Mouse (Mus musculus): ENCODE measurements around the gene Arhgap35. TPM values are rescaled to one million over a fixed set of nuclear protein-coding genes. Genes with fewer than 3 reads are reported as not detected.

Arhgap35 gene
- polyA plus RNA-seq, 1 experiment: 13.4 TPM

GRCm38 (mm10) chr7:16584384-16584783 is 30.4 kb downstream of the Arhgap35 start:
- no peaks in the 10 kb centered on the region for H3K36me3 ChIP-seq (ENCODE audit: control insufficient read depth, insufficient read depth, low read length)
- no peak for DNase-seq
- no peak overlapping the region for H3K27ac ChIP-seq (ENCODE audit: control insufficient read depth, insufficient read depth, low read length)
- peaks cover 3% of the 10 kb centered on the region; the same call in 1 of the 2 replicates for H3K4me1 ChIP-seq (replicated peaks; ENCODE audit: control insufficient read depth, insufficient read depth, low read length)
- H3K4me3 ChIP-seq (ENCODE audit: control insufficient read depth, insufficient read depth, low read length): no peak overlapping the region
- no peaks in the 10 kb centered on the region for H3K27me3 ChIP-seq (ENCODE audit: control insufficient read depth, insufficient read depth, low read length)
- TF ChIP-seq CTCF (IDR thresholded peaks at IDR 0.05; ENCODE audit: borderline replicate concordance, control insufficient read depth, extremely low read depth, insufficient read depth, low read length, poor library complexity) (no peak), POLR2A (IDR thresholded peaks at IDR 0.05; ENCODE audit: control insufficient read depth, extremely low read depth, insufficient read depth, low read length, poor library complexity) (no peak)

GRCm38 (mm10) chr7:16583775-16584174 is 31.0 kb downstream of the Arhgap35 start:
- H3K27me3 ChIP-seq (ENCODE audit: control insufficient read depth, insufficient read depth, low read length): no peaks in the 10 kb centered on the region
- no peaks in the 10 kb centered on the region for H3K36me3 ChIP-seq (ENCODE audit: control insufficient read depth, insufficient read depth, low read length)
- H3K4me3 ChIP-seq (ENCODE audit: control insufficient read depth, insufficient read depth, low read length): no peak overlapping the region
- H3K27ac ChIP-seq (ENCODE audit: control insufficient read depth, insufficient read depth, low read length): no peak overlapping the region
- DNase-seq: no peak
- WGBS: 95% methylated on average over 1 of the region's 1 CpGs
- peaks cover 3% of the 10 kb centered on the region; the same call in 1 of the 2 replicates for H3K4me1 ChIP-seq (replicated peaks; ENCODE audit: control insufficient read depth, insufficient read depth, low read length)
- TF ChIP-seq POLR2A (IDR thresholded peaks at IDR 0.05; ENCODE audit: control insufficient read depth, extremely low read depth, insufficient read depth, low read length, poor library complexity): no peak
- TF ChIP-seq CTCF (IDR thresholded peaks at IDR 0.05; ENCODE audit: borderline replicate concordance, control insufficient read depth, extremely low read depth, insufficient read depth, low read length, poor library complexity): no peak

GRCm38 (mm10) chr7:16582299-16582698 is 32.5 kb downstream of the Arhgap35 start:
- Histone ChIP-seq H3K4me1 (replicated peaks; ENCODE audit: control insufficient read depth, insufficient read depth, low read length) (peaks cover 3% of the 10 kb centered on the region; the same call in 1 of the 2 replicates), H3K27ac (ENCODE audit: control insufficient read depth, insufficient read depth, low read length) (no peak overlapping the region)

GRCm38 (mm10) chr7:16581276-16582100 is 33.3 kb downstream of the Arhgap35 start:
- 68% methylated on average over 13 of the region's 13 CpGs for WGBS
- DNase-seq: no peak
- H3K36me3 ChIP-seq (ENCODE audit: control insufficient read depth, insufficient read depth, low read length): no peaks in the 10 kb centered on the region
- peaks cover 3% of the 10 kb centered on the region; the same call in 1 of the 2 replicates for H3K4me1 ChIP-seq (replicated peaks; ENCODE audit: control insufficient read depth, insufficient read depth, low read length)
- H3K4me3 ChIP-seq (ENCODE audit: control insufficient read depth, insufficient read depth, low read length): no peak overlapping the region
- H3K27me3 ChIP-seq (ENCODE audit: control insufficient read depth, insufficient read depth, low read length): no peaks in the 10 kb centered on the region
- no peak overlapping the region for H3K27ac ChIP-seq (ENCODE audit: control insufficient read depth, insufficient read depth, low read length)
- TF ChIP-seq CTCF (IDR thresholded peaks at IDR 0.05; ENCODE audit: borderline replicate concordance, control insufficient read depth, extremely low read depth, insufficient read depth, low read length, poor library complexity) (no peak), POLR2A (IDR thresholded peaks at IDR 0.05; ENCODE audit: control insufficient read depth, extremely low read depth, insufficient read depth, low read length, poor library complexity) (no peak)

More at GRCm38 (mm10) chr7:16582299-16582698, 32.5 kb downstream of the Arhgap35 start:
- Histone ChIP-seq H3K4me3 (ENCODE audit: control insufficient read depth, insufficient read depth, low read length) (no peak overlapping the region), H3K36me3 (ENCODE audit: control insufficient read depth, insufficient read depth, low read length) (no peaks in the 10 kb centered on the region), H3K27me3 (ENCODE audit: control insufficient read depth, insufficient read depth, low read length) (no peaks in the 10 kb centered on the region)
- no peak for TF ChIP-seq CTCF (IDR thresholded peaks at IDR 0.05; ENCODE audit: borderline replicate concordance, control insufficient read depth, extremely low read depth, insufficient read depth, low read length, poor library complexity)
- no peak for DNase-seq
- 92% methylated on average over 3 of the region's 3 CpGs for WGBS

- Histone ChIP-seq H3K4me3 (ENCODE audit: control insufficient read depth, insufficient read depth, low read length) (no peak overlapping the region), H3K36me3 (ENCODE audit: control insufficient read depth, insufficient read depth, low read length) (no peaks in the 10 kb centered on the region), H3K27me3 (ENCODE audit: control insufficient read depth, insufficient read depth, low read length) (no peaks in the 10 kb centered on the region), H3K27ac (ENCODE audit: control insufficient read depth, insufficient read depth, low read length) (no peak overlapping the region), H3K4me1 (replicated peaks; ENCODE audit: control insufficient read depth, insufficient read depth, low read length) (peaks cover 3% of the 10 kb centered on the region; the same call in 1 of the 2 replicates)
- no peak for DNase-seq
- no peak for TF ChIP-seq CTCF (IDR thresholded peaks at IDR 0.05; ENCODE audit: borderline replicate concordance, control insufficient read depth, extremely low read depth, insufficient read depth, low read length, poor library complexity)
- TF ChIP-seq POLR2A (IDR thresholded peaks at IDR 0.05; ENCODE audit: control insufficient read depth, extremely low read depth, insufficient read depth, low read length, poor library complexity): no peak
- 90% methylated on average over 1 of the region's 1 CpGs for WGBS
Observed at GRCm38 (mm10) chr7:16576719-16577118, 38.1 kb downstream of the Arhgap35 start.

DNA sequence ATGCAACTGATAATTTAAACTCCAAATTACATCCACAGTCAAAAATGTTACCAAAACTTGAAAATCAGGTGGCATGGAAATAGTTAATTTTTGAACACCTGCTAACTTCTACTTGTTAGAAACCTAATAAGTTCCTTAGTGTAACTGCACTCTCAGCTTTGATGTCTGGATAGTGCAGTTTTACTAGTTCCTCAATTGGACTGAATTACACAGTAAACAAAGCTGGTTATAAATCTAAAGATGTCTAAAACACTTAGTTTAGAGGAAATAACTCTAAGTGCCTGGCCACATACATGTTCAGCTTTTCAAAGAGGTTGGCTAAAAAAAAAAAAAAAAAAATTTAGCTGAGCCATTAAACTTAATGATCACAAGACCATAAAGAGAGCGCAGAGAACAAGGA is 43.6 kb downstream of the Arhgap35 start:
- no peaks in the 10 kb centered on the region for H3K36me3 ChIP-seq (ENCODE audit: control insufficient read depth, insufficient read depth, low read length)
- H3K27ac ChIP-seq (ENCODE audit: control insufficient read depth, insufficient read depth, low read length): no peak overlapping the region
- 83% methylated on average over 1 of the region's 1 CpGs for WGBS
- H3K27me3 ChIP-seq (ENCODE audit: control insufficient read depth, insufficient read depth, low read length): no peaks in the 10 kb centered on the region
- DNase-seq: no peak
- TF ChIP-seq CTCF (IDR thresholded peaks at IDR 0.05; ENCODE audit: borderline replicate concordance, control insufficient read depth, extremely low read depth, insufficient read depth, low read length, poor library complexity) (no peak), POLR2A (IDR thresholded peaks at IDR 0.05; ENCODE audit: control insufficient read depth, extremely low read depth, insufficient read depth, low read length, poor library complexity) (no peak)
- H3K4me1 ChIP-seq (replicated peaks; ENCODE audit: control insufficient read depth, insufficient read depth, low read length): no peaks in the 10 kb centered on the region
- no peak overlapping the region for H3K4me3 ChIP-seq (ENCODE audit: control insufficient read depth, insufficient read depth, low read length)

Data from thymus, adult 2 months (tissue).